16 mouse cellular contexts compared by ENCODE assay signal in genomic region chr9:38954124-38954416, GRCm38 (mm10). TPM values are rescaled to one million over a fixed set of nuclear protein-coding genes. Genes with fewer than 3 reads are reported as not detected.
DNase-seq lines count a peak whose midpoint lies in the region; ATAC-seq and TF ChIP-seq lines count a peak whose summit lies in the region.
"Had no signal": no experiment of that assay in that cellular context is flagged by ENCODE, and none has a peak within 500 bp of the region (broad histone marks: within the 10 kb centered on the region; RNA-seq: fewer than 3 reads in every experiment).

No protein-coding gene starts in this region.

- 72% methylated on average over 4 of the region's 4 CpGs for WGBS in limb, embryonic 12.5 days
- WGBS in limb, embryonic 10.5 days = 87% methylated on average over 4 of the region's 4 CpGs
- 69% methylated on average over 4 of the region's 4 CpGs for WGBS in stomach, postnatal 0 days

- ATAC-seq in limb, embryonic 12.5 days (ENCODE audit: insufficient number of reproducible peaks, insufficient read depth, low FRiP score, low TSS enrichment, low read depth) = no peak
- ATAC-seq in stomach, postnatal 0 days (ENCODE audit: low FRiP score, low TSS enrichment) = no peak
- ATAC-seq in cerebellum, adult (ENCODE audit: insufficient number of reproducible peaks, low FRiP score, low TSS enrichment) = no peak

- H3K9ac ChIP-seq in limb, embryonic 12.5 days (replicated peaks) = no peak overlapping the region
- H3K9ac ChIP-seq in stomach, postnatal 0 days (ENCODE audit: low read length) = no peak overlapping the region
- H3K9ac ChIP-seq: heart, embryonic 15.5 days; stomach, embryonic 15.5 days had no signal

- H3K27me3 ChIP-seq in limb, embryonic 12.5 days = no peaks in the 10 kb centered on the region
- H3K27me3 ChIP-seq in limb, embryonic 10.5 days (ENCODE audit: low read depth, poor library complexity, severe bottlenecking) = no peaks in the 10 kb centered on the region
- H3K27me3 ChIP-seq in stomach, postnatal 0 days (ENCODE audit: control insufficient read depth, insufficient read depth, low read length) = no peaks in the 10 kb centered on the region
- H3K27me3 ChIP-seq: heart, embryonic 15.5 days; stomach, embryonic 15.5 days had no signal

- H3K4me1 ChIP-seq in limb, embryonic 12.5 days (replicated peaks) = no peaks in the 10 kb centered on the region
- no peaks in the 10 kb centered on the region for H3K4me1 ChIP-seq in limb, embryonic 10.5 days
- H3K4me1 ChIP-seq in stomach, postnatal 0 days (replicated peaks; ENCODE audit: control insufficient read depth, insufficient read depth) = no peaks in the 10 kb centered on the region
- H3K4me1 ChIP-seq: heart, embryonic 15.5 days; stomach, embryonic 15.5 days had no signal

- no peak overlapping the region for H3K4me2 ChIP-seq in limb, embryonic 12.5 days
- no peak overlapping the region for H3K4me2 ChIP-seq in stomach, postnatal 0 days (replicated peaks; ENCODE audit: low read depth)
- H3K4me2 ChIP-seq: heart, embryonic 15.5 days; stomach, embryonic 15.5 days had no signal

- TF ChIP-seq CTCF in gastrocnemius, adult 2 months (IDR thresholded peaks at IDR 0.05) = peak; percentile 22; the same call in 1 of the 2 replicates
- peak; percentile 51 for TF ChIP-seq CTCF in stomach, postnatal 0 days (IDR thresholded peaks at IDR 0.05; ENCODE audit: low read depth)

- intact Hi-C loops in gastrocnemius, adult 2 months (cut with DNase I) = no loop called here

- H3K9me3 ChIP-seq in limb, embryonic 12.5 days = no peaks in the 10 kb centered on the region
- no peaks in the 10 kb centered on the region for H3K9me3 ChIP-seq in limb, embryonic 10.5 days (replicated peaks)
- H3K9me3 ChIP-seq in stomach, postnatal 0 days (ENCODE audit: control insufficient read depth, low read length) = no peaks in the 10 kb centered on the region
- H3K9me3 ChIP-seq: G1E; heart, embryonic 15.5 days; stomach, embryonic 15.5 days had no signal

- no peak for TF ChIP-seq EP300 in stomach, postnatal 0 days (optimal IDR thresholded peaks at IDR 0.05)

- H3K36me3 ChIP-seq in limb, embryonic 12.5 days = no peaks in the 10 kb centered on the region
- no peaks in the 10 kb centered on the region for H3K36me3 ChIP-seq in limb, embryonic 10.5 days
- no peaks in the 10 kb centered on the region for H3K36me3 ChIP-seq in stomach, postnatal 0 days (ENCODE audit: control insufficient read depth, insufficient read depth, low read length)
- H3K36me3 ChIP-seq: G1E; heart, embryonic 15.5 days; stomach, embryonic 15.5 days had no signal

- DNase-seq in gastrocnemius, adult 2 months = no peak
- no peak for DNase-seq in gastrocnemius, adult 8-10 months (ENCODE audit: low spot score in 2 of 2)
- no peak for DNase-seq in limb, embryonic 10.5 days (ENCODE audit: low spot score)
- DNase-seq in adipocyte (ENCODE audit: low spot score) = peak; percentile 9
- no peak for DNase-seq in stomach, postnatal 0 days (ENCODE audit: low spot score)
- no peak for DNase-seq in testis, postnatal 14 days (ENCODE audit: low spot score)
- DNase-seq: lung, postnatal 14 days had no signal

- peak overlapping the region; percentile 53 for H3K4me3 ChIP-seq in gastrocnemius, adult 2 months
- 0 out of 2 replicates have a peak overlapping the region, but pooled peaks have one; percentile 7 for H3K4me3 ChIP-seq in limb, embryonic 12.5 days (replicated peaks)
- H3K4me3 ChIP-seq in limb, embryonic 10.5 days = no peak overlapping the region
- no peak overlapping the region for H3K4me3 ChIP-seq in stomach, postnatal 0 days (ENCODE audit: low read depth, low read length)
- H3K4me3 ChIP-seq: heart, embryonic 15.5 days; stomach, embryonic 15.5 days had no signal

- no peak overlapping the region for H3K27ac ChIP-seq in gastrocnemius, adult 2 months
- H3K27ac ChIP-seq in limb, embryonic 12.5 days = no peak overlapping the region
- H3K27ac ChIP-seq in limb, embryonic 10.5 days = no peak overlapping the region
- no peak overlapping the region for H3K27ac ChIP-seq in stomach, postnatal 0 days (replicated peaks)
- H3K27ac ChIP-seq: heart, embryonic 15.5 days; stomach, embryonic 15.5 days had no signal

RNA-seq across cellular contexts. Expression of gene Olfr933, which starts 18.0 kb away (rescaled TPM):
- not detected for total RNA-seq in gastrocnemius, adult 2 months (2021)
- total RNA-seq in gastrocnemius, adult 8-10 months (2022) = not detected
- not detected in 2 replicates for polyA plus RNA-seq in limb, embryonic 12.5 days (2016; fragmentation: Nextera tagmentation; extraction: Ambion mirVana)
- not detected in 2 replicates for polyA plus RNA-seq in limb, embryonic 10.5 days (2016; fragmentation: Nextera tagmentation; extraction: Ambion mirVana)
- not detected in 2 replicates for polyA plus RNA-seq in stomach, postnatal 0 days (2015; fragmentation: Nextera tagmentation; extraction: Ambion mirVana)
- total RNA-seq: common myeloid progenitor, adult 5-6 weeks; left cerebral cortex, postnatal 36 days had no signal
- polyA plus RNA-seq: frontal cortex, adult 2 months; G1E; heart, embryonic 15.5 days; kidney, embryonic 14.5 days; stomach, embryonic 15.5 days had no signal

RNA-seq across cellular contexts. Expression of gene Olfr930, which starts 24.5 kb away (rescaled TPM):
- not detected for total RNA-seq in gastrocnemius, adult 2 months (2021)
- total RNA-seq in gastrocnemius, adult 8-10 months (2022) = not detected
- not detected in 2 replicates for polyA plus RNA-seq in limb, embryonic 12.5 days (2016; fragmentation: Nextera tagmentation; extraction: Ambion mirVana)
- polyA plus RNA-seq in limb, embryonic 10.5 days (2016; fragmentation: Nextera tagmentation; extraction: Ambion mirVana) = not detected in 2 replicates
- not detected in 2 replicates for polyA plus RNA-seq in stomach, postnatal 0 days (2015; fragmentation: Nextera tagmentation; extraction: Ambion mirVana)
- total RNA-seq: common myeloid progenitor, adult 5-6 weeks; G1E; left cerebral cortex, postnatal 36 days had no signal
- polyA plus RNA-seq: frontal cortex, adult 2 months; G1E; heart, embryonic 15.5 days; kidney, embryonic 14.5 days; stomach, embryonic 15.5 days had no signal

RNA-seq across cellular contexts. Expression of gene Olfr934, which starts 34.0 kb away (rescaled TPM):
- not detected for total RNA-seq in gastrocnemius, adult 2 months (2021)
- not detected for total RNA-seq in gastrocnemius, adult 8-10 months (2022)
- not detected in 2 replicates for polyA plus RNA-seq in limb, embryonic 12.5 days (2016; fragmentation: Nextera tagmentation; extraction: Ambion mirVana)
- polyA plus RNA-seq in limb, embryonic 10.5 days (2016; fragmentation: Nextera tagmentation; extraction: Ambion mirVana) = not detected in 2 replicates
- not detected in 2 replicates for polyA plus RNA-seq in stomach, postnatal 0 days (2015; fragmentation: Nextera tagmentation; extraction: Ambion mirVana)
- total RNA-seq: common myeloid progenitor, adult 5-6 weeks; left cerebral cortex, postnatal 36 days had no signal
- polyA plus RNA-seq: frontal cortex, adult 2 months; G1E; heart, embryonic 15.5 days; kidney, embryonic 14.5 days; stomach, embryonic 15.5 days had no signal

RNA-seq across cellular contexts. Expression of gene Olfr935, which starts 45.4 kb away (rescaled TPM):
- total RNA-seq in gastrocnemius, adult 2 months (2021) = not detected
- not detected for total RNA-seq in gastrocnemius, adult 8-10 months (2022)
- not detected in 2 replicates for polyA plus RNA-seq in limb, embryonic 12.5 days (2016; fragmentation: Nextera tagmentation; extraction: Ambion mirVana)
- polyA plus RNA-seq in limb, embryonic 10.5 days (2016; fragmentation: Nextera tagmentation; extraction: Ambion mirVana) = not detected in 2 replicates
- polyA plus RNA-seq in stomach, postnatal 0 days (2015; fragmentation: Nextera tagmentation; extraction: Ambion mirVana) = not detected in 2 replicates
- total RNA-seq: common myeloid progenitor, adult 5-6 weeks; left cerebral cortex, postnatal 36 days had no signal
- polyA plus RNA-seq: frontal cortex, adult 2 months; G1E; heart, embryonic 15.5 days; kidney, embryonic 14.5 days; stomach, embryonic 15.5 days had no signal

Comparison
In these comparisons a context has a peak if more than half of its experiments do, and no peak if none do; other contexts are left out.
1. H3K4me3 ChIP-seq: peak in gastrocnemius, adult 2 months (single experiment) and limb, embryonic 12.5 days (single experiment); none in limb, embryonic 10.5 days (single experiment) and stomach, postnatal 0 days (single experiment).